Mouse (Mus musculus) forebrain, embryonic 16.5 days (tissue): ENCODE results near the gene Tenm4. TPM values are rescaled to one million over a fixed set of nuclear protein-coding genes. Genes with fewer than 3 reads are reported as not detected.

ENCODE experiments used
- ATAC-seq: fragments of 200-750 bp; cut with Nextera tagmentation; 2 replicates; pipeline ENCODE4 v1.8.0; 2017; ENCODE audit warnings: mild to moderate bottlenecking, moderate library complexity
- H3K27ac ChIP-seq: fragments of 300-500 bp; sonication (generic); 2 replicates; pipeline ENCODE4 v1.5.1; 2014; ENCODE audit warnings: low read length, control low read depth
- H3K27me3 ChIP-seq: fragments of 300-500 bp; sonication (generic); replicated peaks from 2 replicates; pipeline ENCODE4 v1.6.1; 2014; ENCODE audit warnings: low read length; ENCODE audit not compliant: control insufficient read depth, insufficient read depth
- H3K36me3 ChIP-seq: fragments of 300-500 bp; sonication (generic); 2 replicates; pipeline ENCODE4 v1.6.1; 2014; ENCODE audit not compliant: control insufficient read depth, insufficient read depth
- H3K4me1 ChIP-seq: fragments of 300-500 bp; sonication (generic); replicated peaks from 2 replicates; pipeline ENCODE4 v1.6.1; 2014; ENCODE audit warnings: low read length; ENCODE audit not compliant: control insufficient read depth, insufficient read depth
- H3K4me2 ChIP-seq: fragments of 300-500 bp; sonication (generic); 2 replicates; pipeline ENCODE4 v1.6.1; 2014; ENCODE audit warnings: mild to moderate bottlenecking, low read length, control low read depth
- H3K4me3 ChIP-seq: fragments of 300-500 bp; sonication (generic); replicated peaks from 2 replicates; pipeline ENCODE4 v1.5.1; 2014; ENCODE audit warnings: mild to moderate bottlenecking, low read length, control low read depth
- H3K9ac ChIP-seq: fragments of 300-500 bp; sonication (generic); replicated peaks from 2 replicates; pipeline ENCODE4 v1.6.1; 2014; ENCODE audit warnings: low read depth, low read length, control low read depth
- H3K9me3 ChIP-seq: fragments of 300-500 bp; sonication (generic); 2 replicates; pipeline ENCODE4 v1.6.1; 2016; ENCODE audit warnings: low read length; ENCODE audit not compliant: control insufficient read depth
- WGBS: fragments of 180-500 bp; shearing (Covaris S2); extraction: QIAGEN DNeasy Blood & Tissue Kit; methylation state at CpG from one replicate; pipeline ENCODE4 v1.1.7; 2014; 5-methylcytosine and 5-hydroxymethylcytosine counted together
- polyA plus RNA-seq: library from polyadenylated mRNA; unstranded; fragments of >200 nt; fragmentation: Nextera tagmentation; extraction: Ambion mirVana; gene quantifications from 2 replicates; pipeline ENCODE4 v1.2.1, GENCODE M21; 2015

Tenm4 gene
- polyA plus RNA-seq, 1 experiment from 2014 or later, result 105 TPM

DNA sequence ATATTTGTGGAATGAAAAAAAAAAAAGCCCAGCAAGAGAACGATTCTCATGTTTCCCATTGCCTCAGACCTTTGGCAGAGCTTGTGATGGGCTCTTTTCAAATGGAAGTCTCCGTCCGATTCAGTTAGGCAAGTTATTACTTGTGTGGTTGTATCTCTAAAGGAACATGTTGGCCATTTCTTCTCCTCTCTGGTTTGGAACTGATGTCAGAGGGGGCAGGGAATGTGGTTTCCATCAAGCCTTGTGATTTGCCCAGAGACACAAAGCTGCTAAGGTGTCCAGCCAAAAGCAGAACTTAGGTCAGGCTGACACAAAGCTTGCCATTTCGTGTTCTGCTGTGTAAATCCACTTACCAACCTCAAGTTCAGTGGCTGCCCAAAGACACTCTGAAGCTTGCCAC, 10.7 kb downstream of the Tenm4 start:
- Histone ChIP-seq H3K9ac (no peak overlapping the region), H3K27me3 (no peaks in the 10 kb centered on the region), H3K27ac (no peak overlapping the region), H3K4me2 (no peak overlapping the region), H3K4me3 (no peak overlapping the region), H3K36me3 (no peaks in the 10 kb centered on the region), H3K4me1 (no peaks in the 10 kb centered on the region), H3K9me3 (no peaks in the 10 kb centered on the region)
- ATAC-seq, result no peak
- 91% methylated on average over 4 of the region's 4 CpGs for WGBS

DNA sequence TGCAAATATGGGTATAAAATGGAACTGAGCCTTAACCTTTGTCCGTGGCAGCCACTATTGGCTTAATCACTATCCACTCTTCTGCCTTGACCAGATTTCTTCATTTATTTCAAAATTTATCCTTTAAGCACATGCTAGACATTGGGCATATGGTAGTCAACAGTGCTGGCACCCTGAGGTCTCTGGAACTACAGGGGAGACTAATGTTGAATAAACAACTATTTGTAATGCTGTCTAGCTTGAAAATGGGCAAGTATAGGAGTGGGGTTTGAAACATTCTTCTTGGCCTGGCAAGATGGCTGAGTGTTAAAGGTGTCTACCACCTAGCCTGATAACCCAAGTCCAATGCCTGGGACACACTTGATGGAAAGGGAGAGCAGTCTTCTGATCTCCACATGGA, 12.1 kb downstream of the Tenm4 start:
- ATAC-seq, result peak; percentile 82
- WGBS, result 44% methylated on average over 1 of the region's 1 CpGs

GRCm38 (mm10) chr7:96185411-96185810, 14.4 kb downstream of the Tenm4 start:
- H3K27ac ChIP-seq, result no peak overlapping the region
- no peak overlapping the region for H3K9ac ChIP-seq
- H3K4me2 ChIP-seq, result no peak overlapping the region
- ATAC-seq, result no peak
- no peaks in the 10 kb centered on the region for H3K4me1 ChIP-seq
- 77% methylated on average over 9 of the region's 9 CpGs for WGBS
- H3K4me3 ChIP-seq, result no peak overlapping the region
- H3K9me3 ChIP-seq, result no peaks in the 10 kb centered on the region
- no peaks in the 10 kb centered on the region for H3K36me3 ChIP-seq
- no peaks in the 10 kb centered on the region for H3K27me3 ChIP-seq

More for the DNA sequence above, 12.1 kb downstream of the Tenm4 start:
- Histone ChIP-seq H3K27ac (no peak overlapping the region), H3K4me3 (no peak overlapping the region), H3K4me2 (no peak overlapping the region), H3K4me1 (no peaks in the 10 kb centered on the region), H3K27me3 (no peaks in the 10 kb centered on the region), H3K9ac (no peak overlapping the region), H3K36me3 (no peaks in the 10 kb centered on the region), H3K9me3 (no peaks in the 10 kb centered on the region)

GRCm38 (mm10) chr7:96203812-96204560, 32.9 kb downstream of the Tenm4 start:
- WGBS, result 72% methylated on average over 10 of the region's 10 CpGs
- no peaks in the 10 kb centered on the region for H3K9me3 ChIP-seq
- ATAC-seq, result no peak

GRCm38 (mm10) chr7:96204809-96205350, 33.8 kb downstream of the Tenm4 start:
- Histone ChIP-seq H3K36me3 (no peaks in the 10 kb centered on the region), H3K27ac (no peak overlapping the region), H3K4me3 (no peak overlapping the region), H3K9me3 (no peaks in the 10 kb centered on the region), H3K9ac (no peak overlapping the region), H3K4me1 (peaks cover 13% of the 10 kb centered on the region), H3K27me3 (no peaks in the 10 kb centered on the region), H3K4me2 (no peak overlapping the region)
- WGBS, result 21% methylated on average over 9 of the region's 10 CpGs
- ATAC-seq, result no peak

More at GRCm38 (mm10) chr7:96203812-96204560, 32.9 kb downstream of the Tenm4 start:
- no peak overlapping the region for H3K4me2 ChIP-seq
- H3K9ac ChIP-seq, result no peak overlapping the region
- no peaks in the 10 kb centered on the region for H3K36me3 ChIP-seq
- H3K4me1 ChIP-seq, result peaks cover 8% of the 10 kb centered on the region
- H3K27me3 ChIP-seq, result no peaks in the 10 kb centered on the region
- H3K27ac ChIP-seq, result no peak overlapping the region
- H3K4me3 ChIP-seq, result no peak overlapping the region

DNA sequence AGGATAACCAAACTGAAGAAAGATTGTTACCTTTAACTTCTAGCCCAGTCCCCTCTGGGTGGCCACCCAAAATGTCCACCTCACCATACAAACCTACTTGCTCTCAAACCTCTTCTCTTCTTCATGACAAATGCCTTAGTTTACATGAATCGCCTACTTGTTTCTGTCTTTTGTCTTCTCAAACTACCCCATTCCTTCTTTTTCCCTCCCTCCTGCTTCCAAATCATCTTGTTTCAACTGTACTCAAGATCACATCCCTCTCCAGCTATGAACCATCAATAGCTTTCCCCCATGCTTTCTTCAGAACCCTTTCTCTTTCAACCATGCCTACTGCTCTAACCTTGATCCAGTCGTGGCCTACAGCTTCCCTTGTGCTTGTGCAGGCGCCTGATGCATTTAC, 36.0 kb downstream of the Tenm4 start:
- Histone ChIP-seq H3K27me3 (no peaks in the 10 kb centered on the region), H3K9me3 (no peaks in the 10 kb centered on the region), H3K4me3 (no peak overlapping the region), H3K4me1 (peaks cover 17% of the 10 kb centered on the region), H3K4me2 (no peak overlapping the region), H3K27ac (no peak overlapping the region), H3K9ac (no peak overlapping the region), H3K36me3 (no peaks in the 10 kb centered on the region)
- WGBS, result 80% methylated on average over 3 of the region's 3 CpGs
- ATAC-seq, result no peak

DNA sequence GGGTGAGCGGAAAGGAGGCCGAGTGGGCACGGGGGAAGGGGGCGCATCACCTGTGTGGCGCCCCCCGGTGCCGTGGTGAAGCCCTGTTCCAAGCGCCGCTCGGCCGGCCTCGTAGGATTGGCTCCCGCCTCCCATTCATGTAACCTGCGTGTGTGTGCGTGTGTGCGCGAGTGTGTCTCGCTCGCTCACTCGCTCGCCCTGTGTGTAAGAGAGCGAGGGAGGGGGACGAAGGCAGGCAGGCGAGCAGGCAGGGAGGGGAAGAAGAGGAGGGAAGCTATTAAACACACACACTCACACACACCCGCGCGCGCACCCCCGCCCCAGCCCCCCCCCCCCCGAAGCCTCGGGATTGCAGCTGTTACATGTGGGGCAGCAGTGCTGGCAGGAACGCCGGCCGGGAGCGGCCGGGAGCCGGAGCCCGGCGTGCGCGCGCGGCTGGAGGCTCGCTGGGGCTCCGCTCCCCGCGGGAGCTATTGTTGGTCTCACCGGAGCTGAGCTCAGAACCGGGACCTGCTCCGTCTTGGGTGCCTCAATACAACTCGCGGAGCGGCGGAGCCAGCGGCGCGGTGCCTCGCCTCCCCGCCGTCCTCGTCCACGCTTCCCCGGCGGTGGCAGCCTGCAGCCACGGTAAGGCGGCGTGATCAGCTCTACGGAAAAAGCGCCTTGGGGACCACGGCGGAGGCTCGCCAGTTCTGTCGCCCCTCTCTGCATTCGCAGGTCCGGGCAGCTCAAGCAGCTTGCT, 38.9 kb downstream of the Tenm4 start:
- WGBS, result 1% methylated on average over 68 of the region's 75 CpGs
- H3K4me1 ChIP-seq, result peaks cover 24% of the 10 kb centered on the region
- no peaks in the 10 kb centered on the region for H3K27me3 ChIP-seq
- peak overlapping the region; percentile 86 for H3K4me2 ChIP-seq
- peak overlapping the region; percentile 94 for H3K27ac ChIP-seq
- no peaks in the 10 kb centered on the region for H3K9me3 ChIP-seq
- peak overlapping the region; percentile 68 for H3K4me3 ChIP-seq
- peak overlapping the region; percentile 86 for H3K9ac ChIP-seq
- ATAC-seq, result peak; percentile 65
- H3K36me3 ChIP-seq, result no peaks in the 10 kb centered on the region

DNA sequence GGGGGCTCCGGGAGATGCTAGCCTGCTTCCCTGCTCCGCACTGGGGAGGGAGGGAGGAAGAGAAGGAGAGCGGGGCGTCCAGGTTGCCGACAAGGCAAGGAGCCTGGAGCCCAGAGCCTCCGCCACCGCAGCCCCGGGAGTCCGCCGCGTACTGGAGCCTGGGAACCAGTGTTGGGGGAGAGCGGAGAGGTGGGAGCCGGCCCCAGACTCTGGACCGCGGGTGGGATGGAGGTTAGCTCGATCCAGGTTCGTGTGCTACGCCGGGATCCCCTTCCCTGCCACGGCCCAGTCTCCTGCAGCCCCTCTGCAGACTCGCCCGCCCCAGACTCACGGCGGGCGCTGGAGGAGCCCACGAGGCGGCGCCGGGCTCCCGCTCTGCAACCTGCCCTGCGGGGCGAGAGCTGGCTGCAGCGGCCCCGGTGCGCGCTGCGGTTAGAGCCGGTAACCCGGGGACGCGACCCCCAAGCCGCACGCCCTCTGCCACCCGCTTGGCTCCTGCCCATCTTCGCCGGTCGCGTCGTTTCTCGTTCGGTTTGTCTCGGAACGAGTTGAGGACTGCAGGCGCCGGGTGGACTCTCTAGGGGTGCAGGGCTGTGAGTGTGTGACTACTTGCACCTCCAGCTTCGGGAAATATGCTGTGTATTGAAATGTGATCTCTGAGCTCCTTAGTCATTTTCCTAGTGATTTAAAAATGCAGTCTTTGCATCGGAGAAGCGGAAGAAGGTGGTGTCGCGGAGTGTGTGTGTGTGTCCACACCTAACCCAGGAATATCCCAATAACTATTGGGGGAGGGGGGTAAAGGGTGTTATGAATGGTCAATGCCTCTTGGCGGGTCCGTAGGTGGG, 39.7 kb downstream of the Tenm4 start:
- Histone ChIP-seq H3K36me3 (no peaks in the 10 kb centered on the region), H3K27ac (peak overlapping the region; percentile 94), H3K4me3 (peak overlapping the region; percentile 68), H3K4me2 (peak overlapping the region; percentile 86), H3K9me3 (no peaks in the 10 kb centered on the region), H3K27me3 (no peaks in the 10 kb centered on the region), H3K9ac (peak overlapping the region; percentile 86), H3K4me1 (peaks cover 24% of the 10 kb centered on the region)
- under 1% methylated on average over 57 of the region's 62 CpGs for WGBS
- peak; percentile 65 for ATAC-seq
